Mouse (Mus musculus): ENCODE measurements at regions not wholly inside any gene's neighbourhood (a gene's known extent, or its start where the extent isn't known, plus 50 kb on each side); places are given as distances from the start of the nearest gene placed in this dataset.
"Not testable (repeated sequence)": the region's sequence is repeated elsewhere in the genome, so short reads cannot be mapped to it uniquely, and the experiment has no call there.

DNA sequence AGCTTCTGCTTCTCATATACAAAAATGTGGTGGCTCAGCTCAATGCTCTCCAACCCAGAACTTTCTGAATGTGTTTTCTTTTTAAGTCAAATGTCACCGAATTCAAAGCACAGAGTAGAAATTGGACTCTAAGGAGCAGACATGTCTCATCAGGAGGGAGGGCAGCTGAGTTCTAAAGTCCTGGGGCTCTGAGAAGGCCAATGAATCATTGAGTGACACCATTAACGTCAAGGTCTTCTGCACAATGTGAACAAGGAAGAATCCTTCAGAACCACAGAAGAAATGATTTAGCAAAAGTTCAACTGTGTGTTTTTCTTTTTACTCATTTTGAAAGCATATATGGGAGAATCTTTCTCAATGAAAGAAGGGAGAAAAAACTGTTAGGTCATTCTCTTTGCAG is 88.6 kb upstream of the Tbl1x start:
- H3K4me3 ChIP-seq (ENCODE audit: inconsistent target) = no peak overlapping the region
- no peaks in the 10 kb centered on the region for H3K36me3 ChIP-seq (ENCODE audit: inconsistent target)
- H3K79me2 ChIP-seq (ENCODE audit: inconsistent target) = no peaks in the 10 kb centered on the region
- no peak overlapping the region for H3K27ac ChIP-seq
- 95% methylated on average over 2 of the region's 2 CpGs for whole genome bisulfite sequencing (ENCODE audit: missing documents)

GRCm38 (mm10) chrX:77424792-77425727 is 85.8 kb upstream of the Tbl1x start:
- no peak overlapping the region for H3K27ac ChIP-seq
- WGBS (ENCODE audit: missing documents) = 89% methylated on average over 3 of the region's 3 CpGs

GRCm38 (mm10) chrX:77425728-77426102 is 85.1 kb upstream of the Tbl1x start:
- H3K4me3 ChIP-seq (ENCODE audit: inconsistent target); H3K79me2 ChIP-seq (ENCODE audit: inconsistent target); H3K36me3 ChIP-seq (ENCODE audit: inconsistent target); H3K27ac ChIP-seq: not testable (repeated sequence)
- WGBS (ENCODE audit: missing documents) = 81% methylated on average over 3 of the region's 3 CpGs

More at GRCm38 (mm10) chrX:77424792-77425727, 85.8 kb upstream of the Tbl1x start:
- Histone ChIP-seq H3K36me3 (ENCODE audit: inconsistent target) (no peaks in the 10 kb centered on the region), H3K4me3 (ENCODE audit: inconsistent target) (no peak overlapping the region), H3K79me2 (ENCODE audit: inconsistent target) (no peaks in the 10 kb centered on the region)

DNA sequence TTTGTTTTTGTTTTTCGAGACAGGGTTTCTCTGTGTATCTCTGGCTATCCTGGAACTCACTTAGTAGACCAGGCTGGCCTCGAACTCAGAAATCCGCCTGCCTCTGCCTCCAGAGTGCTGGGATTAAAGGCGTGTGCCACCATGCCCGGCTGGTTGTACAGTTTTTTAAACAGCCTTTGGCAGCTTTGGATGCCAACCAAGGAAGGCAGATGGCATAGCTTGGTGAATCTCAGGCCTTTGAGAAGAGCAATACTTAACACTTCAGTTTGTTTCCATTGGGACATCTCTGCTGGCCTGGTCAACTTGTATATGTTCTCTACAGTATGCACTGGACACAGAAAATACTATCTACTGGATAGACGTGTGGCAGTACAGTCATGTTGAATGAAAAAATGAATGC is 84.0 kb upstream of the Tbl1x start:
- H3K4me3 ChIP-seq (ENCODE audit: inconsistent target); H3K27ac ChIP-seq; H3K79me2 ChIP-seq (ENCODE audit: inconsistent target); H3K36me3 ChIP-seq (ENCODE audit: inconsistent target): not testable (repeated sequence)
- WGBS (ENCODE audit: missing documents) = 92% methylated on average over 6 of the region's 6 CpGs

GRCm38 (mm10) chrX:77432001-77432565 is 78.7 kb upstream of the Tbl1x start:
- Histone ChIP-seq H3K4me3 (ENCODE audit: inconsistent target) (no peak overlapping the region), H3K79me2 (ENCODE audit: inconsistent target) (no peaks in the 10 kb centered on the region), H3K36me3 (ENCODE audit: inconsistent target) (no peaks in the 10 kb centered on the region), H3K27ac (no peak overlapping the region)
- 100% methylated on average over 2 of the region's 2 CpGs for WGBS (ENCODE audit: missing documents)

GRCm38 (mm10) chrX:77432846-77433810 is 77.7 kb upstream of the Tbl1x start:
- H3K4me3 ChIP-seq (ENCODE audit: inconsistent target) = peak overlapping the region; percentile 7; the same call in 1 of the 2 replicates
- WGBS (ENCODE audit: missing documents) = 25% methylated on average over 17 of the region's 29 CpGs
- no peaks in the 10 kb centered on the region for H3K36me3 ChIP-seq (ENCODE audit: inconsistent target)
- peak overlapping the region; percentile 40 for H3K27ac ChIP-seq
- H3K79me2 ChIP-seq (ENCODE audit: inconsistent target) = no peaks in the 10 kb centered on the region

GRCm38 (mm10) chrX:77433811-77434192 is 77.0 kb upstream of the Tbl1x start:
- no peak overlapping the region for H3K27ac ChIP-seq
- no peaks in the 10 kb centered on the region for H3K79me2 ChIP-seq (ENCODE audit: inconsistent target)
- 42% methylated on average over 3 of the region's 3 CpGs for WGBS (ENCODE audit: missing documents)
- no peak overlapping the region for H3K4me3 ChIP-seq (ENCODE audit: inconsistent target)
- no peaks in the 10 kb centered on the region for H3K36me3 ChIP-seq (ENCODE audit: inconsistent target)

GRCm38 (mm10) chrX:77443852-77444492 is 66.8 kb upstream of the Tbl1x start:
- Histone ChIP-seq H3K36me3 (ENCODE audit: inconsistent target) (no peaks in the 10 kb centered on the region), H3K27ac (no peak overlapping the region)
- WGBS (ENCODE audit: missing documents) = 77% methylated on average over 3 of the region's 3 CpGs

DNA sequence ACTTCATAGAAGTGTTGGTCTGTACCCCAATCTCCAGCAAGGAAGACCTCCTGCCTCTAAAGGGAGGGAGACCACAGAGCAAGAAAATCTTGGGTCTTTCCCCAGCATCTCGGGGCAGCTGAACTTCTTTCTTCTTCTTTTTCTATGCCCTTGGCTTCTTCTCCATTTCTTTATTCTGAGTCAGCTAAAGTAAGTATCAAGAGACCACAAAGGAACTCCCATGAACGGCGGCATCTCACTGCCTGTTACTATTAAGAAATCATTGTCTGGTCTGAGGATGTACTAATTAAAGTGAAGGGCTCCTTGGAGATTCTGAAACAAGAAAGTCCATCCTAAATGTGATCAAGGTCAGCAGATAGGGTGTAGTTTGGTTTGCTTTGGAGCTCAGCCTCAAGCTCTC is 64.1 kb upstream of the Tbl1x start:
- Histone ChIP-seq H3K79me2 (ENCODE audit: inconsistent target) (no peaks in the 10 kb centered on the region), H3K36me3 (ENCODE audit: inconsistent target) (no peaks in the 10 kb centered on the region), H3K27ac (no peak overlapping the region), H3K4me3 (ENCODE audit: inconsistent target) (no peak overlapping the region)
- 18% methylated on average over 3 of the region's 3 CpGs for WGBS (ENCODE audit: missing documents)

More at GRCm38 (mm10) chrX:77443852-77444492, 66.8 kb upstream of the Tbl1x start:
- Histone ChIP-seq H3K4me3 (ENCODE audit: inconsistent target) (no peak overlapping the region), H3K79me2 (ENCODE audit: inconsistent target) (no peaks in the 10 kb centered on the region)

DNA sequence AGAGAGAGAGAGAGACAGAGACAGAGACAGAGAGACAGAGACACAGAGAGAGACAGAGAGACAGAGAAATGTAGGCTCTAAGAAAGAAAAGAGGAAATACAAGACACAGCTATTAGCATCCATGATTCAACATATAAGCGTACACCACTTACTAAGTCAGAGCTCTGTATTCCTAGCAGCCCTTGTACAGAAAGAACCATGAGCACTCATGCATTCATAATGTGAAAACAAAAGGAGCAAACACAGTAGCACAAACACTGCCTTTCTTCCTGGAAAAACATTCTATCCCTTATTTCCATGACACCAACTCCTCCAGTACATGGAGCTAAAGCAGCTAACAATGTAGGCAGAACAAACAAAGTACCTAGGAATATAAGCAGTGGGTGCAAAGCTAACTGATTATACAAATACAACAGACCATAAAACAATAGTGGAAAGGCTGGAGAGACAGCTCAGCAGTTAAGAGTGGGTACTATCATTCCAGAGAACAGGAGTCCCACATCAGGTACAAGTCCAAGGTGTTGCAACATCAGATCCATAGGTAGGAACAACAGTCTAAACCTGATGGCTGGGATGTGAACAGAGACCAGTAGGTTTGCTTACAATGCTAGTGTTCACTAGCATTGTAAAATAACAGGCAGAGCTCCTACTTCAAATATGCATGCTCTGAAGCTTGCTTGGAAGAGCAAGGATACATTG is 58.7 kb upstream of the Tbl1x start:
- H3K79me2 ChIP-seq (ENCODE audit: inconsistent target) = no peaks in the 10 kb centered on the region
- H3K27ac ChIP-seq = no peak overlapping the region
- no peaks in the 10 kb centered on the region for H3K36me3 ChIP-seq (ENCODE audit: inconsistent target)
- no peak overlapping the region for H3K4me3 ChIP-seq (ENCODE audit: inconsistent target)
- WGBS (ENCODE audit: missing documents) = 100% methylated on average over 1 of the region's 1 CpGs
